Mouse (Mus musculus): ENCODE results near the gene Tgm1.

Gene Tgm1

GRCm38 (mm10) chr14:55723433-55723832, 9.7 kb upstream of the Tgm1 start:
- DNase-seq (ENCODE audit: low spot score), result no peak

- DNase-seq (ENCODE audit: low spot score), result no peak
Measured at GRCm38 (mm10) chr14:55722438-55722945, 8.8 kb upstream of the Tgm1 start.

GRCm38 (mm10) chr14:55721700-55722437, 8.1 kb upstream of the Tgm1 start, which contains the start of gene Rabggta:
Gene Rabggta, minus strand, starts transcription at chr14:55722263.
- peak; percentile 93 for DNase-seq (ENCODE audit: low spot score)

- no peak for DNase-seq (ENCODE audit: low spot score)
Measured at GRCm38 (mm10) chr14:55721076-55721475, 7.3 kb upstream of the Tgm1 start.

GRCm38 (mm10) chr14:55720666-55721065, 6.9 kb upstream of the Tgm1 start:
- no peak for DNase-seq (ENCODE audit: low spot score)

GRCm38 (mm10) chr14:55719737-55720136, 6.0 kb upstream of the Tgm1 start:
- DNase-seq (ENCODE audit: low spot score), result no peak

- DNase-seq (ENCODE audit: low spot score), result no peak
Measured at GRCm38 (mm10) chr14:55716884-55717283, 3.2 kb upstream of the Tgm1 start.

- no peak for DNase-seq (ENCODE audit: low spot score)
Measured at GRCm38 (mm10) chr14:55716271-55716670, 2.5 kb upstream of the Tgm1 start.

- peak; percentile 69 for DNase-seq (ENCODE audit: low spot score)
Measured at GRCm38 (mm10) chr14:55714893-55715292, 1.2 kb upstream of the Tgm1 start.

GRCm38 (mm10) chr14:55713007-55713728, 558 bp downstream of the Tgm1 start:
- DNase-seq (ENCODE audit: low spot score), result peak; percentile 71

GRCm38 (mm10) chr14:55711786-55712185, 1.9 kb downstream of the Tgm1 start:
- no peak for DNase-seq (ENCODE audit: low spot score)

- no peak for DNase-seq (ENCODE audit: low spot score)
Measured at GRCm38 (mm10) chr14:55709509-55709908, 4.2 kb downstream of the Tgm1 start.

- DNase-seq (ENCODE audit: low spot score), result no peak
Measured at GRCm38 (mm10) chr14:55707397-55707796, 6.3 kb downstream of the Tgm1 start.

- DNase-seq (ENCODE audit: low spot score), result peak; percentile 39
Measured at GRCm38 (mm10) chr14:55706051-55706600, 7.6 kb downstream of the Tgm1 start.

- DNase-seq (ENCODE audit: low spot score), result no peak
Measured at GRCm38 (mm10) chr14:55702761-55703160, 11.0 kb downstream of the Tgm1 start.

GRCm38 (mm10) chr14:55701131-55701530, 12.6 kb downstream of the Tgm1 start:
- DNase-seq (ENCODE audit: low spot score), result no peak

- DNase-seq (ENCODE audit: low spot score), result no peak
Measured at GRCm38 (mm10) chr14:55697226-55697625, 16.5 kb downstream of the Tgm1 start.

- DNase-seq (ENCODE audit: low spot score), result no peak
Measured at GRCm38 (mm10) chr14:55689433-55689832, 24.3 kb downstream of the Tgm1 start.

- DNase-seq (ENCODE audit: low spot score), result no peak
Measured at GRCm38 (mm10) chr14:55682118-55682493, 31.6 kb downstream of the Tgm1 start.

- peak; percentile 94 for DNase-seq (ENCODE audit: low spot score)
Measured at GRCm38 (mm10) chr14:55681160-55682117, 32.3 kb downstream of the Tgm1 start, which contains the start of gene Tinf2. Gene Tinf2, minus strand, starts transcription at chr14:55681820.

GRCm38 (mm10) chr14:55677615-55678014, 36.1 kb downstream of the Tgm1 start:
- no peak for DNase-seq (ENCODE audit: low spot score)

- DNase-seq (ENCODE audit: low spot score), result no peak
Measured at GRCm38 (mm10) chr14:55672741-55673060, 41.0 kb downstream of the Tgm1 start.
